Mouse (Mus musculus): ENCODE measurements at regions not wholly inside any gene's neighbourhood (a gene's known extent, or its start where the extent isn't known, plus 50 kb on each side); places are given as distances from the start of the nearest gene placed in this dataset.

- H3K4me1 ChIP-seq (ENCODE audit: control insufficient read depth, insufficient read depth, low read length) = no peaks in the 10 kb centered on the region
- no peaks in the 10 kb centered on the region for H3K36me3 ChIP-seq (ENCODE audit: control insufficient read depth, insufficient read depth, low read length)
- TF ChIP-seq CTCF (conservative IDR thresholded peaks at IDR 0.05; ENCODE audit: insufficient read depth, insufficient read length, low read depth, low read length) (no peak), POLR2A (IDR thresholded peaks at IDR 0.05; ENCODE audit: low read depth, low read length) (no peak)
- no peak overlapping the region for H3K4me3 ChIP-seq (ENCODE audit: insufficient read depth, low read depth, low read length)
- H3K27ac ChIP-seq (ENCODE audit: insufficient read depth, low read depth, low read length) = no peak overlapping the region
- 88% methylated on average over 9 of the region's 9 CpGs for WGBS
- H3K27me3 ChIP-seq (replicated peaks; ENCODE audit: control insufficient read depth, insufficient read depth, low read length) = 0 out of 2 replicates have a peak, but pooled peaks cover 1% of the 10 kb centered on the region
- DNase-seq = no peak
These were observed 102.0 kb upstream of the Map1b start for GRCm38 (mm10) chr13:99618332-99618731.

- 32% methylated on average over 5 of the region's 5 CpGs for WGBS
- no peak overlapping the region for H3K4me3 ChIP-seq (ENCODE audit: insufficient read depth, low read depth, low read length)
- H3K27me3 ChIP-seq (replicated peaks; ENCODE audit: control insufficient read depth, insufficient read depth, low read length) = 0 out of 2 replicates have a peak, but pooled peaks cover 1% of the 10 kb centered on the region
- H3K4me1 ChIP-seq (ENCODE audit: control insufficient read depth, insufficient read depth, low read length) = no peaks in the 10 kb centered on the region
- no peak overlapping the region for H3K27ac ChIP-seq (ENCODE audit: insufficient read depth, low read depth, low read length)
- no peak for TF ChIP-seq CTCF (conservative IDR thresholded peaks at IDR 0.05; ENCODE audit: insufficient read depth, insufficient read length, low read depth, low read length)
- TF ChIP-seq POLR2A (IDR thresholded peaks at IDR 0.05; ENCODE audit: low read depth, low read length) = no peak
- no peaks in the 10 kb centered on the region for H3K36me3 ChIP-seq (ENCODE audit: control insufficient read depth, insufficient read depth, low read length)
- no peak for DNase-seq
These were observed 101.1 kb upstream of the Map1b start for GRCm38 (mm10) chr13:99617457-99617856.

- Histone ChIP-seq H3K27me3 (replicated peaks; ENCODE audit: control insufficient read depth, insufficient read depth, low read length) (no peaks in the 10 kb centered on the region), H3K27ac (ENCODE audit: insufficient read depth, low read depth, low read length) (no peak overlapping the region), H3K36me3 (ENCODE audit: control insufficient read depth, insufficient read depth, low read length) (no peaks in the 10 kb centered on the region), H3K4me1 (ENCODE audit: control insufficient read depth, insufficient read depth, low read length) (no peaks in the 10 kb centered on the region), H3K4me3 (ENCODE audit: insufficient read depth, low read depth, low read length) (no peak overlapping the region)
- DNase-seq = no peak
- WGBS = 88% methylated on average over 18 of the region's 18 CpGs
- TF ChIP-seq POLR2A (IDR thresholded peaks at IDR 0.05; ENCODE audit: low read depth, low read length) (no peak), CTCF (conservative IDR thresholded peaks at IDR 0.05; ENCODE audit: insufficient read depth, insufficient read length, low read depth, low read length) (no peak)
These were observed 95.6 kb upstream of the Map1b start for GRCm38 (mm10) chr13:99611715-99612494.

- H3K36me3 ChIP-seq (ENCODE audit: control insufficient read depth, insufficient read depth, low read length) = no peaks in the 10 kb centered on the region
- H3K27me3 ChIP-seq (replicated peaks; ENCODE audit: control insufficient read depth, insufficient read depth, low read length) = no peaks in the 10 kb centered on the region
- TF ChIP-seq CTCF (conservative IDR thresholded peaks at IDR 0.05; ENCODE audit: insufficient read depth, insufficient read length, low read depth, low read length) (no peak), POLR2A (IDR thresholded peaks at IDR 0.05; ENCODE audit: low read depth, low read length) (no peak)
- no peaks in the 10 kb centered on the region for H3K4me1 ChIP-seq (ENCODE audit: control insufficient read depth, insufficient read depth, low read length)
- peak; percentile 52 for DNase-seq
- WGBS = 57% methylated on average over 5 of the region's 5 CpGs
- no peak overlapping the region for H3K4me3 ChIP-seq (ENCODE audit: insufficient read depth, low read depth, low read length)
- H3K27ac ChIP-seq (ENCODE audit: insufficient read depth, low read depth, low read length) = no peak overlapping the region
These were observed 94.2 kb upstream of the Map1b start for GRCm38 (mm10) chr13:99610498-99610897.

GRCm38 (mm10) chr13:99609151-99610146 is 93.1 kb upstream of the Map1b start:
- Histone ChIP-seq H3K27ac (ENCODE audit: insufficient read depth, low read depth, low read length) (no peak overlapping the region), H3K4me1 (ENCODE audit: control insufficient read depth, insufficient read depth, low read length) (no peaks in the 10 kb centered on the region), H3K27me3 (replicated peaks; ENCODE audit: control insufficient read depth, insufficient read depth, low read length) (no peaks in the 10 kb centered on the region), H3K4me3 (ENCODE audit: insufficient read depth, low read depth, low read length) (no peak overlapping the region), H3K36me3 (ENCODE audit: control insufficient read depth, insufficient read depth, low read length) (no peaks in the 10 kb centered on the region)
- DNase-seq = no peak
- 64% methylated on average over 9 of the region's 9 CpGs for WGBS
- TF ChIP-seq CTCF (conservative IDR thresholded peaks at IDR 0.05; ENCODE audit: insufficient read depth, insufficient read length, low read depth, low read length) = no peak
- TF ChIP-seq POLR2A (IDR thresholded peaks at IDR 0.05; ENCODE audit: low read depth, low read length) = no peak

GRCm38 (mm10) chr13:99608591-99608990 is 92.3 kb upstream of the Map1b start:
- Histone ChIP-seq H3K36me3 (ENCODE audit: control insufficient read depth, insufficient read depth, low read length) (no peaks in the 10 kb centered on the region), H3K4me1 (ENCODE audit: control insufficient read depth, insufficient read depth, low read length) (no peaks in the 10 kb centered on the region), H3K27ac (ENCODE audit: insufficient read depth, low read depth, low read length) (no peak overlapping the region), H3K4me3 (ENCODE audit: insufficient read depth, low read depth, low read length) (no peak overlapping the region), H3K27me3 (replicated peaks; ENCODE audit: control insufficient read depth, insufficient read depth, low read length) (no peaks in the 10 kb centered on the region)
- no peak for DNase-seq
- TF ChIP-seq CTCF (conservative IDR thresholded peaks at IDR 0.05; ENCODE audit: insufficient read depth, insufficient read length, low read depth, low read length) (no peak), POLR2A (IDR thresholded peaks at IDR 0.05; ENCODE audit: low read depth, low read length) (no peak)
- WGBS = 58% methylated on average over 5 of the region's 5 CpGs

GRCm38 (mm10) chr13:99607208-99607607 is 90.9 kb upstream of the Map1b start:
- Histone ChIP-seq H3K36me3 (ENCODE audit: control insufficient read depth, insufficient read depth, low read length) (no peaks in the 10 kb centered on the region), H3K4me1 (ENCODE audit: control insufficient read depth, insufficient read depth, low read length) (no peaks in the 10 kb centered on the region), H3K4me3 (ENCODE audit: insufficient read depth, low read depth, low read length) (no peak overlapping the region), H3K27me3 (replicated peaks; ENCODE audit: control insufficient read depth, insufficient read depth, low read length) (no peaks in the 10 kb centered on the region), H3K27ac (ENCODE audit: insufficient read depth, low read depth, low read length) (no peak overlapping the region)
- TF ChIP-seq CTCF (conservative IDR thresholded peaks at IDR 0.05; ENCODE audit: insufficient read depth, insufficient read length, low read depth, low read length) (no peak), POLR2A (IDR thresholded peaks at IDR 0.05; ENCODE audit: low read depth, low read length) (no peak)
- WGBS = 95% methylated on average over 6 of the region's 6 CpGs
- no peak for DNase-seq
